Mouse (Mus musculus) ES-Bruce4 (cell line): Measurements from ENCODE around the gene Sesn3.

Source experiments
- CTCF ChIP-seq: IDR thresholded peaks from one replicate; pipeline ENCODE4 v1.8.1; 2011; ENCODE audit warnings: low read depth, low read length
- EP300 ChIP-seq: IDR thresholded peaks from 2 replicates; pipeline ENCODE4 v1.6.1; 2011; ENCODE audit warnings: low read depth, low read length; ENCODE audit not compliant: insufficient read depth
- POLR2A ChIP-seq: IDR thresholded peaks from one replicate; pipeline ENCODE4 v1.8.1; 2011; ENCODE audit warnings: low read length; ENCODE audit not compliant: insufficient read depth

GRCm38 (mm10) chr9:14335829-14336228 is 61.0 kb downstream of the Sesn3 start:
- TF ChIP-seq EP300 (no peak), POLR2A (no peak), CTCF (no peak)
